Mouse (Mus musculus) urinary bladder, adult 18-20 months (tissue): ENCODE results near the gene Coa6.

ENCODE experiments used
- DNase-seq, 2 experiments: peaks; one replicate each; pipeline ENCODE4 v3.0.0; 2022; ENCODE audit warnings: low spot score in 2 of 2, mixed read lengths in 2 of 2

Gene Coa6

DNA sequence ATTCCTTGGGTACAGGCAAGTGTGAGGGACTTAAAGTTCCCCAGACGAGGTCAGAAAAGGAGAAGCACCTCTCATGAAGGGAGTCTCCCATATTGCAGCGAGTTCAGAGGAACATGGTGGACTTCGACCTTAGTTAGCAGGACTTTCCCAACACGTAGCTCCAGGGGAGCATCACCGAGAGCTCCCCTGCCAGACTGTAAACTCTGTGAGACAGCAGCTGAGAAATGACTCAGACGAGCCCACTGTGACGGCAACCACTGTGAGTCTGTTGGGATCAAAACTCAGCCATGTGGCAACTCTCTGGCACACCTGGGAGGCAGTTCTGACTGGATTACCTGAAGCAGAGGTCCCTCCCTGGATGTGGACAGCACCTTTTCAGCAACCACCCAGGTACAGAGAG is 41.8 kb downstream of the Coa6 start:
- DNase-seq, result no peak

DNA sequence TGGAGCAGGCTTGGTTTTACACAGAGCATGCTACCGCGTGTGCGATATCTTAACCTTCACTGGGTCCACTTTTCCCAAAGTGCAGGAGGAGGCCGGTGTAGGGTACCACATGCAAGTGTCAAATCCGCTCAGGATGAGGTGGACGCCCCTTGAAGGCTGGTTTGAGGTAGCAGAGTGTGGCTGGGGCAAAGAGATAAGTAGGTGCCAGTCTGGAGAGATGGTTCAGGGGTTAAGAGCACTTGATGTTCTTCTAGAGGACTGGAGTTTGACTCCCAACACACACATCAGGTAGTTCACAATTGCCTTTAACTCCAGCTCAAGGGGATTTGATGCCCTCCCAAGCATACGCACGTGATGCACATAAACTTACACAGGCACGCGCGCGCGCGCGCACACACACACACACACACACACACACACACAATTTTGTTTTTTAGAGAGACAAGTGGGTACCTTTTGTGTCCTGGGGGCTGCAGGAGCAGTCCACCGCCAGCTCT is 51.5 kb downstream of the Coa6 start:
- no peak for DNase-seq

DNA sequence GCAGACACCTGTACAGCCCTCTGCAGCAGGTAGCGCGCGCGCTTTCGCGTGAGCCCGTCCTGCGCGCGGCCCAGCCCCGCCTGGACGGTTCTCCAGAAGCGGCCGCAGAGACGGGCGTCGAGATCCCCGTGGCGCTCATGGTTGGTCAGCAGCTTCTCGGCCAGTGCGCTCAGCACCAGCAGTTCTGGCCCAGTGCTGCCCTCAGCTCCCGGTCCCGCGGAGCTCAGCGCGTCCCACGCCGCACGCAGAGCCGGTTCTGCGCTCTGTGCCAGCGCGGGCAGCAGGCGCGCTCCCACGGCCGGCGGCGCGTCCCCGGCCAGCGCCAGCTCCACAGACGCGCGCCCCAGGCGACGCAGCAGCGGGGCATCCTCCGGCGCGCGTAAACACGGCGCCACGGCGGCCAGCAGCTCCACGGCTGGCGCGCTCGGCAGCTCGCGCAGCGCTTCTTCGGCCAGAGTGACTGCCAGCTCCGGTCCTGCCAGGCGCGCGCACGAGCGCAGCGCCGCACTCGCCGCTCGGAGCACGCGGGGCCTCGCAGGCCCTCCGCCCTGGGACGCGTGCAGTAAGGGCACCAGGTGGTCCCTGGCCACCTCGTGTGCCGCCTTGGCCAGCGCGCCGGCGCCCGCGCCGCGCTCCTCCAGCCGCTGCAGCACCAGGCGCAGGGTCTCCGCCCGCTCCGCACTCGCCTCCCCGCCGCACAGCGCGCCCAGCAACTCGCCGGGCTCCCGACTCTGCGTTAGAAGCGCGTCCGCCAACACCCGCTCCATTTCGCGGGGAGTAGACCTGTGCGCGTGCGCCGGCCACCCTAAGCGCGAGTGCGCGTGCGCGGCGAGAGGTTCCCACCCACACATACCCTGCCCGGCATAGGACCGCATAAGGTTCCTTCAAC is 52.2 kb downstream of the Coa6 start, which contains the start of gene Tarbp1:
Tarbp1 (minus strand) TSS at position 767 of the 889 bp plus-strand sequence.
- peak; percentile 85 to 86 for DNase-seq
